Mouse (Mus musculus): Measurements from ENCODE around the gene Gyg.

DNA sequence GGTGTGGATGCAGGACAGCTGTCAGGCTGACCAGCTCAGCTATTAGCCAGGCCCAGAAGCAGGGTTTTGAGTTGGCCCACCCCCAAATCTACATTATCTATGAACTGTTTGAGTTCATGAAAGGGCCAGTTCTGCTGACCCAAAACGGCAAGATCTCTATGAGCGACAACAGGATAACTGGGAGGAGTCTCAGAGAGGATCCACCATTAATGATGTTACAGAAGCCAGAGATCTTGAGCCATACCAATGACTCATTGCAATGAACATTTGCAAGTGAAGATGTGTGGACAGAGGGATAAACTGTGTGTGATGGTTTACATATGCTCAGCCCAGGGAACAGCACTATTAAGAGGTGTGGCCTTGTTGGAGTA is 23.8 kb downstream of the Gyg start:
- no peak for TF ChIP-seq CTCF (IDR thresholded peaks at IDR 0.05; ENCODE audit: borderline replicate concordance, insufficient read depth, low read depth, low read length)
- TF ChIP-seq POLR2A (IDR thresholded peaks at IDR 0.05; ENCODE audit: borderline replicate concordance, insufficient read depth, low read length), result no peak

All from cerebellum, adult 2 months (tissue).